Mouse (Mus musculus): ENCODE data around the gene Triobp. TPM values are rescaled to one million over a fixed set of nuclear protein-coding genes. Genes with fewer than 3 reads are reported as not detected.

Gene Triobp
- polyA plus RNA-seq, 1 experiment from 2014 or later = 49.5 TPM

DNA sequence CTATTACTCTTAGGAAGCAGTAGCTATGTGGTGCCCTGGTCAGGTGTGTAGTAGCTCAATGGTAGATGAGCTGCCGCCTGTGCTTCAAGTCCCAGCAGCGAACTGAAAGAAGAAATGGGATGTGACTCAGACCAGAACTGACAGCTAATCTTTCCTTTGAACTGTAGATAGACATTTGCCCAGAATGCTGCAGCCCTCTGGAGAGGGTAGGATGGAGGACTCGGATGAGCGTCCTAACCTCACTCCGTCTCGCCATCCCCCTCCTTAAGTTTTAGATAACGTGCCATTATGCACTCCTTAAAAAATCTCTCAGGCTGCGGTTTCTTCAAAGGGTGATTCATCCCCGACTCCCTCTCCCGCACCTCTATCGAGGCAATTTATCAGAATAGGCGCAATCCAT lies 27.6 kb upstream of the Triobp start:
- no peak for ATAC-seq (replicated peaks; ENCODE audit: insufficient number of reproducible peaks, low FRiP score, low TSS enrichment)
- Histone ChIP-seq H3K27ac (ENCODE audit: low read depth, low read length) (no peak overlapping the region), H3K4me3 (ENCODE audit: low read depth, low read length) (no peak overlapping the region), H3K4me2 (no peak overlapping the region), H3K9me3 (replicated peaks; ENCODE audit: control insufficient read depth, low read length) (no peaks in the 10 kb centered on the region), H3K9ac (ENCODE audit: low read depth, low read length) (no peak overlapping the region), H3K27me3 (ENCODE audit: control insufficient read depth, insufficient read depth, low read length) (no peaks in the 10 kb centered on the region), H3K4me1 (ENCODE audit: control insufficient read depth, insufficient read depth, low read length) (peaks cover 12% of the 10 kb centered on the region), H3K36me3 (ENCODE audit: control insufficient read depth, insufficient read depth, low read length) (no peaks in the 10 kb centered on the region)
- 63% methylated on average over 12 of the region's 12 CpGs for WGBS (ENCODE audit: insufficient replicate concordance)

DNA sequence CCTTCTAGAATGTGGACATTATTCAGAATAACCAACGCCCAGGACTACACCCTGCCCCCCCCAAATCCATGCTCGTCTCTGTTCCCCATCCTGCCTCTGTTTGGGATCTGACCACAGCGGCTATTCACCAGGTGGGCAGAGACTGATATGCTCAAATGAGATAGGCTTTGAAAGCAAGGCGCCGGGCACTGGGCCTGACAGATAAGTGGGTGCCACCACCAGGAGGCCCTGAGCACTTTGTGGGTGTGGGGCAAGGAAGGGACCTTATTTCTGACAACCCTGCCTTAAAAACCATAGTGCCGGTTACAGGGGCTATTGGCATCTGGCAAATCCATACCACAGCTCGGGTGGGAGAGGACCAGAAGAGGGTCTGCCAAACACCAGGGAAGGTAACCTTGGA lies 24.8 kb upstream of the Triobp start:
- H3K27me3 ChIP-seq (ENCODE audit: control insufficient read depth, insufficient read depth, low read length) = no peaks in the 10 kb centered on the region
- peak overlapping the region; percentile 65 for H3K27ac ChIP-seq (ENCODE audit: low read depth, low read length)
- H3K4me3 ChIP-seq (ENCODE audit: low read depth, low read length) = no peak overlapping the region
- H3K9ac ChIP-seq (ENCODE audit: low read depth, low read length) = no peak overlapping the region; the same call in 1 of the 2 replicates
- H3K9me3 ChIP-seq (replicated peaks; ENCODE audit: control insufficient read depth, low read length) = no peaks in the 10 kb centered on the region
- no peaks in the 10 kb centered on the region for H3K36me3 ChIP-seq (ENCODE audit: control insufficient read depth, insufficient read depth, low read length)
- peak overlapping the region; percentile 33 for H3K4me2 ChIP-seq
- peak; percentile 52; the same call in 1 of the 2 replicates for ATAC-seq (replicated peaks; ENCODE audit: insufficient number of reproducible peaks, low FRiP score, low TSS enrichment)
- H3K4me1 ChIP-seq (ENCODE audit: control insufficient read depth, insufficient read depth, low read length) = peaks cover 28% of the 10 kb centered on the region
- 63% methylated on average over 7 of the region's 7 CpGs for WGBS (ENCODE audit: insufficient replicate concordance)

DNA sequence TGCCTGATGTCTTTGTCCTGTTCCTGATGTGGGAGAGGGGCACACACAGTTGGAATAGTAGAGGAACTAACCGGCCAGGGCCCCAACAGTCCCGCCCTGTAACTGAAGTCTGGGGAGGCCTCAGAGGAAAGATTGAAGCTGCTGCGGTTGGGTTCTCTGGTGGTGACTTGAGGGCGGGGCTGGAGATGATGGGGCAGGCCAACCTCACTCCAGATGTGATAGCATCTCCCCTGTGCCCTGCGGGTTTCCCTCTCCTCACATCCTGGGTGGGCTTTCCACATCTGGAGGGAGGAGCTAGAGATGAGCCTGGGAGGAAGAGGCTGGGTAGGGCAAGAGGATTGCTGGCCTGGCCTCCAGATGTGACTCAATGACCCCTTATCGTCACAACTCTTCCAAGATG lies 23.9 kb upstream of the Triobp start:
- H3K27ac ChIP-seq (ENCODE audit: low read depth, low read length) = peak overlapping the region; percentile 65
- peak overlapping the region; percentile 23 for H3K4me2 ChIP-seq
- H3K4me3 ChIP-seq (ENCODE audit: low read depth, low read length) = no peak overlapping the region
- WGBS (ENCODE audit: insufficient replicate concordance) = 53% methylated on average over 6 of the region's 6 CpGs
- H3K27me3 ChIP-seq (ENCODE audit: control insufficient read depth, insufficient read depth, low read length) = no peaks in the 10 kb centered on the region
- H3K9ac ChIP-seq (ENCODE audit: low read depth, low read length) = no peak overlapping the region
- ATAC-seq (replicated peaks; ENCODE audit: insufficient number of reproducible peaks, low FRiP score, low TSS enrichment) = no peak
- H3K4me1 ChIP-seq (ENCODE audit: control insufficient read depth, insufficient read depth, low read length) = peaks cover 34% of the 10 kb centered on the region
- no peaks in the 10 kb centered on the region for H3K9me3 ChIP-seq (replicated peaks; ENCODE audit: control insufficient read depth, low read length)
- H3K36me3 ChIP-seq (ENCODE audit: control insufficient read depth, insufficient read depth, low read length) = no peaks in the 10 kb centered on the region

DNA sequence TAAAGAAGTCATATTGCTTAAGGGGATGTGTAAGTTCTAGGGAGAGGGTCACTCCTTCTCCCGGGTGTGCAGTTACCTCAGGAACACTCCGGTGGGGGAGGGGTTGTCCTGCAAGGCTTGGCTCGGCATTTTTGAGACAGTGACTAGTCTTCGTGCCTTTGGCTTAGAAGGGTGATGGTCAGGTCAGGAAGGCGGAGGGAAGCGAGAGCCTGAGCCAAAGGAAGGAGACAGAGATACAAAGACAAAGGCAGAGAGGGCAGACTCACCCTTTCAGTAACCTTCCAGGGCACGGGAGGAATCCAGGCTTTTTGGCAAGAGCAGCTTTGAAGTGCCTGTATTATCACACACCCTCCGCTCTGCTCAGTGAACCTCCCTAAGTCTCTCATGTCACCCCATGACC lies 22.4 kb upstream of the Triobp start:
- H3K36me3 ChIP-seq (ENCODE audit: control insufficient read depth, insufficient read depth, low read length) = 0 out of 2 replicates have a peak, but pooled peaks cover 2% of the 10 kb centered on the region
- H3K9me3 ChIP-seq (replicated peaks; ENCODE audit: control insufficient read depth, low read length) = no peaks in the 10 kb centered on the region
- no peaks in the 10 kb centered on the region for H3K27me3 ChIP-seq (ENCODE audit: control insufficient read depth, insufficient read depth, low read length)
- H3K4me3 ChIP-seq (ENCODE audit: low read depth, low read length) = no peak overlapping the region
- 0 out of 2 replicates have a peak overlapping the region, but pooled peaks have one; percentile 88 for H3K4me2 ChIP-seq
- ATAC-seq (replicated peaks; ENCODE audit: insufficient number of reproducible peaks, low FRiP score, low TSS enrichment) = no peak
- peak overlapping the region; percentile 91; the same call in 1 of the 2 replicates for H3K27ac ChIP-seq (ENCODE audit: low read depth, low read length)
- H3K4me1 ChIP-seq (ENCODE audit: control insufficient read depth, insufficient read depth, low read length) = peaks cover 34% of the 10 kb centered on the region
- peak overlapping the region; percentile 68; the same call in 1 of the 2 replicates for H3K9ac ChIP-seq (ENCODE audit: low read depth, low read length)
- 28% methylated on average over 8 of the region's 8 CpGs for WGBS (ENCODE audit: insufficient replicate concordance)

DNA sequence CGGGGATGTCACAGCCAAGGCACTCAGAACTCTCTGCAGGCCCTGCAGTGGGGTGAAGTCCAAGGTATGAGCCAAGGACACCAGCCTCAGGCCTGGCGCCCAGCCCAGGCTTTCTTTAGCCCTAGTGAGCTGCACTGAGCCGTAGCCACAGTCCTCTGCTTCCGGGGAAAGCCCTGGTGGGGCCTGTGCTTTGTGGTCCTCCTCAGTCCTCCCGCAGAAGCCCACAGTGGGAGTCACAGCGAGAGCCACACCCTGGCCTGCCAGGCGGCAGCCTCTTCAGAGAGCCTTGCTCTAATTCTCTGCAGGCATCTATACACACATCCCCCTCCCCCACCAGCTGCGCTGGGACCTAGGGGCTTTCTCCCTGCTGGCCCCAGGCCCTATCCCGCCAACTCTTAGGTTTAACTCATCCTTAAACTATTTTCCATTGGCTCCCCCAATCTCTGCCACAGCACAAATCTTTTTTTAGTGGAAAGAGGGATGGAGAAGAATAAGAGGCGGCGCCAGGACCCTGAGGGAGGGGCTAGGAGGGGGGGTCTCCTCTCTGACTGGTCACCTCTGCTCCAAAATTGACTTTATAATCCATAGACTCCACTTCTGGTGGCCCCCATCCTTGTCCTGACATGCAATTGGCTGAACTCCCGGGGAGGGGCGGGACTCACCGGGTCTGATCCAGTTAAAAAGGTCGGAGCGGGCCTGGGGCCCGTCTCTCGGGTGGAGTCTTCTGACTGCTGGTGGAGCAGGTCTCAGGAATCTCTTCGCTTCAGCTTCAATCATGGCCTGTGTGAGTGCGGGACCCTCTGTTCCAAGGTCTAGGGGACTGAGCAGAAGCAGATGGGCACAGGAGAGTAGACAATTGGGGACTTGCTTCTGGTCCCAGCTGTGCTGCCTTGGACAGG lies 21.3 kb upstream of the Triobp start, which contains the start of gene Lgals1:
Lgals1 (plus strand) TSS at position 705 of the 899 bp plus-strand sequence.
- peak within 1 kb of the TSS; percentile 88 for H3K4me2 ChIP-seq
- peak within 1 kb of the TSS; percentile 52 for H3K4me3 ChIP-seq (ENCODE audit: low read depth, low read length)
- WGBS (ENCODE audit: insufficient replicate concordance) = 6% methylated on average over 20 of the region's 20 CpGs
- peak within 1 kb of the TSS; percentile 91 for H3K27ac ChIP-seq (ENCODE audit: low read depth, low read length)
- H3K9ac ChIP-seq (ENCODE audit: low read depth, low read length) = peak within 1 kb of the TSS; percentile 68
- ATAC-seq (replicated peaks; ENCODE audit: insufficient number of reproducible peaks, low FRiP score, low TSS enrichment) = peak; percentile 65
- H3K9me3 ChIP-seq (replicated peaks; ENCODE audit: control insufficient read depth, low read length) = no peaks in the 10 kb centered on the region
- 0 out of 2 replicates have a peak, but pooled peaks cover 2% of the 10 kb centered on the region for H3K36me3 ChIP-seq (ENCODE audit: control insufficient read depth, insufficient read depth, low read length)
- H3K4me1 ChIP-seq (ENCODE audit: control insufficient read depth, insufficient read depth, low read length) = peaks cover 34% of the 10 kb centered on the region
- H3K27me3 ChIP-seq (ENCODE audit: control insufficient read depth, insufficient read depth, low read length) = no peaks in the 10 kb centered on the region

DNA sequence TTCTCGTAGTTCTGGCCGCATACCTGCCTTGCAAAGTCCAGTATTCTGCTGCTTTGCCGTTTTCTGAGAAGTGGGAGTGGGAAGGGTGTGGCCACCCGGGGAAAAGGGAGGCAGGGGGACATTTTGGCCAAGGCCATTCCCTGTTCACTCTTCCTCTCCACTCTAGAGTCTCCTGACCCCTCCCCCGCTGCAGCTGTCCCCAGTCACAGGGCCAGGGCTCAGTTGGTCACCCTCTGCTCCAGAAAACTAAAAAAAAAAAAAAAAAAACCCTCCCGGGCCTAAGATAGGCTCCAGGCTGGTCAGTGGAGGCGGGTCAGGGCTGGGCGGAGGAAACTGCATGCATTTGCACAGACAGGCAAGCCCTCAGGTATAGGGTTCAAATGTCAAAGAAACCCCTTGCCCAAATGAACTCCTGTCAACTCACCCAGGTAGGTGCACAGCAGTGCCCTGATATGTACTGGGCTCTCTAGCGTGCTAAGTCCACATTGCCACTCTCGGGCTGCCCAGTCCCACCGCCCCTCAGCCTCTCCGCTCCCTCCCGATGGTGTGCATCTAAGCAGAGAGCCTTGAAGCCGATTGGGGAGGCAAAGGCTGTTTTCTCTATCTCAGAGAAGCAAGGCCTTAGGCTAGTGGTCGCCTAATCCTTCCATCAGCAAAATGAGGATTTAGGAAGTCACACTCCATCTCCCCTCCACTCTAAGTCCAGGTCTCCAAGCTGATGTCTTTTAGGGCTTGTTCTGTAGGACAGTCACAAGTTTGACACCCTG lies 20.3 kb upstream of the Triobp start:
- Histone ChIP-seq H3K4me3 (ENCODE audit: low read depth, low read length) (peak overlapping the region; percentile 52), H3K36me3 (ENCODE audit: control insufficient read depth, insufficient read depth, low read length) (0 out of 2 replicates have a peak, but pooled peaks cover 2% of the 10 kb centered on the region), H3K4me2 (peak overlapping the region; percentile 88), H3K9ac (ENCODE audit: low read depth, low read length) (peak overlapping the region; percentile 68), H3K4me1 (ENCODE audit: control insufficient read depth, insufficient read depth, low read length) (peaks cover 34% of the 10 kb centered on the region), H3K27me3 (ENCODE audit: control insufficient read depth, insufficient read depth, low read length) (no peaks in the 10 kb centered on the region), H3K27ac (ENCODE audit: low read depth, low read length) (peak overlapping the region; percentile 91), H3K9me3 (replicated peaks; ENCODE audit: control insufficient read depth, low read length) (no peaks in the 10 kb centered on the region)
- no peak for ATAC-seq (replicated peaks; ENCODE audit: insufficient number of reproducible peaks, low FRiP score, low TSS enrichment)
- 14% methylated on average over 15 of the region's 15 CpGs for WGBS (ENCODE audit: insufficient replicate concordance)

DNA sequence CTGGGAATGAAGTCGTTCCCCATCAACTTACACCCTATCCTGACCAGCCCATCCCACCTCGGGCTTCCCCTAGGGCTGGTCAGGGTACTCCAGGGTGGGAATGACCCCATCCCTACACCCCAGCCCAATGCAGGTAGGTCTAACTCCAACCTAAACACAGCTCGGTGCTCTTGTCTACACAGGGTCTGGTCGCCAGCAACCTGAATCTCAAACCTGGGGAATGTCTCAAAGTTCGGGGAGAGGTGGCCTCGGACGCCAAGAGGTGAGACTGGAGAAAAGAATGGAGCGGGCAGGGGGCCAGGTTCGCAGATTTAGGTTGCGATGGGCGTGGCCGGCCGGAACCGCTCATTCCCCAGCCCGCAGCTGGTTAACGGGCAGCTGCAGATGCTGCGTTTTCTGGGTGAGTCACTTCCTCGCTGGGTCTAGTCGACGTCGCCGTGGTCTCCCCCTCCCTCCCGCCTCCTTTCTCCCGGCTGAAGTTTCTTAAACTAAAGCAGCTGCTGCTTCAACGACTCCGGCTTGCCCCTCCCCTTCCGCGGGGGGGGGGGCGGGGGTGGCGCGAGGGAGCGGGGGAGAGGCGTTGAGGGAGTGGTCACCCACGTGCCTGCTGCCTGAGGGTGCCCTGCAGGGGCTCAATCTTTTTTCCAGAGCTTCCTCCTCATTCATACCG lies 19.6 kb upstream of the Triobp start:
- Histone ChIP-seq H3K9me3 (replicated peaks; ENCODE audit: control insufficient read depth, low read length) (no peaks in the 10 kb centered on the region), H3K27ac (ENCODE audit: low read depth, low read length) (peak overlapping the region; percentile 91), H3K36me3 (ENCODE audit: control insufficient read depth, insufficient read depth, low read length) (0 out of 2 replicates have a peak, but pooled peaks cover 2% of the 10 kb centered on the region), H3K27me3 (ENCODE audit: control insufficient read depth, insufficient read depth, low read length) (no peaks in the 10 kb centered on the region), H3K9ac (ENCODE audit: low read depth, low read length) (peak overlapping the region; percentile 68), H3K4me1 (ENCODE audit: control insufficient read depth, insufficient read depth, low read length) (peaks cover 34% of the 10 kb centered on the region), H3K4me3 (ENCODE audit: low read depth, low read length) (peak overlapping the region; percentile 52), H3K4me2 (peak overlapping the region; percentile 88)
- ATAC-seq (replicated peaks; ENCODE audit: insufficient number of reproducible peaks, low FRiP score, low TSS enrichment) = 0 out of 2 replicates have a peak, but pooled peaks have one; percentile 16
- WGBS (ENCODE audit: insufficient replicate concordance) = under 1% methylated on average over 29 of the region's 35 CpGs

DNA sequence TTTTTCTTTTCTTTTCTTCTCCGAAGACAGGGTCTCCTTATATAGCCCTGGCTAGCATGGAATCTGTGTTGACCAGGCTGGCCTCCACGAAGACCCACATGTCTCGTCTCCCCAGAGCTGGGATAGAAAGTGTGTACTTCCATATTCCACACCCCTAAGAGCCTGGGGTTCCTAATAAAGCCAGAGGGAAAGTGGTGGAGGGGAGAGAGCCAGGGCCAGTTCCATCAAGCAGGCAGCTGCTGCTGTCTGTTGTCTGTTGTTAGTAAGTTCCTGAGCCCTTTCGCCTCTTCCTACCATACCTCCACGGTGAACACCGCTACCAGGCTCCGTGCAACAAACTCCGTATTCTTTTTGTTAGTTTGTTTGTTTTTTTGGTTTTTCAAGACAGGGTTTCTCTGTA lies 19.0 kb upstream of the Triobp start:
- peak overlapping the region; percentile 88 for H3K4me2 ChIP-seq
- peak overlapping the region; percentile 68 for H3K9ac ChIP-seq (ENCODE audit: low read depth, low read length)
- H3K9me3 ChIP-seq (replicated peaks; ENCODE audit: control insufficient read depth, low read length) = no peaks in the 10 kb centered on the region
- H3K27me3 ChIP-seq (ENCODE audit: control insufficient read depth, insufficient read depth, low read length) = no peaks in the 10 kb centered on the region
- H3K27ac ChIP-seq (ENCODE audit: low read depth, low read length) = peak overlapping the region; percentile 91; the same call in 1 of the 2 replicates
- ATAC-seq (replicated peaks; ENCODE audit: insufficient number of reproducible peaks, low FRiP score, low TSS enrichment) = no peak
- H3K4me3 ChIP-seq (ENCODE audit: low read depth, low read length) = peak overlapping the region; percentile 52
- WGBS (ENCODE audit: insufficient replicate concordance) = 46% methylated on average over 8 of the region's 8 CpGs
- H3K4me1 ChIP-seq (ENCODE audit: control insufficient read depth, insufficient read depth, low read length) = peaks cover 34% of the 10 kb centered on the region
- 0 out of 2 replicates have a peak, but pooled peaks cover 2% of the 10 kb centered on the region for H3K36me3 ChIP-seq (ENCODE audit: control insufficient read depth, insufficient read depth, low read length)

Data from heart, embryonic 11.5 days (tissue).